Mouse (Mus musculus) kidney, adult 2 months (tissue): ENCODE measurements around the gene Pcsk2.

Experiments
- CTCF ChIP-seq: fragments of 200-500 bp; conservative IDR thresholded peaks from 2 replicates; pipeline ENCODE4 v1.5.1; 2011; ENCODE audit warnings: low read depth, mild to moderate bottlenecking, control low read depth, low read length, moderate library complexity, mixed read lengths; ENCODE audit not compliant: insufficient read depth, insufficient read length
- POLR2A ChIP-seq: fragments of 200-500 bp; IDR thresholded peaks from one replicate; pipeline ENCODE4 v1.6.1; 2011; ENCODE audit warnings: low read depth, low read length, control low read depth

DNA sequence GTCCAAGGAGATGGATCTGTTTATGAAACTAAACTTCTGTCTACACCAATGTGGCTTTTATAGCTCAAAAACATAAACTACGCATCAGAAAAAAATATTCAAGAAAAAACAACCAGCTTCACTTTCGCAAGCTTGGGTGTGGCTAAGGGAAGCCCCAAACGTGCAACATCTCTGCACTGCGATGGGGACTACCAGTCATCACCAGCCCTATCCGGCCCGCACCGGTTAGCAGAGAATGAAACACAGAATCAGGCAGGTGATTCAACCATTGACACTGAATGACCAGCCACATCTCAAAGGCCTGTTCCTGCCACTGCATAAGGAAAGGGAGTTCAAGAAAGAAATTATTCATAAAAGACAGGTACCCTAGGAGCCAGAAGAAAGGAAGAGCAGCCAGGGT lies 289.9 kb downstream of the Pcsk2 start:
- TF ChIP-seq CTCF (no peak), POLR2A (no peak)
